Mouse (Mus musculus): ENCODE measurements around the gene Relt. TPM values are rescaled to one million over a fixed set of nuclear protein-coding genes. Genes with fewer than 3 reads are reported as not detected.
A peak's percentile ranks its signal among the peaks of the same experiment; 100 is the strongest.

Gene Relt
- polyA plus RNA-seq, 1 experiment from 2014 or later = 2.1 TPM

- Histone ChIP-seq H3K9me3 (replicated peaks; ENCODE audit: low read length) (no peaks in the 10 kb centered on the region), H3K4me1 (replicated peaks; ENCODE audit: insufficient read depth, low read length) (peaks cover 3% of the 10 kb centered on the region; the same call in 1 of the 2 replicates), H3K27me3 (ENCODE audit: insufficient read depth, low read length) (no peaks in the 10 kb centered on the region), H3K27ac (no peak overlapping the region), H3K36me3 (ENCODE audit: insufficient read depth, low read length) (peaks cover 83% of the 10 kb centered on the region), H3K4me3 (replicated peaks; ENCODE audit: low read depth, low read length) (no peak overlapping the region), H3K9ac (ENCODE audit: low read depth, low read length) (no peak overlapping the region), H3K4me2 (ENCODE audit: low read length) (no peak overlapping the region)
- TF ChIP-seq CTCF (IDR thresholded peaks at IDR 0.05; ENCODE audit: low read depth) = peak; percentile 68
- DNase-seq (ENCODE audit: low spot score) = peak; percentile 87
- ATAC-seq (replicated peaks; ENCODE audit: low FRiP score, low read depth) = 0 out of 2 replicates have a peak, but pooled peaks have one; percentile 34
- WGBS = 27% methylated on average over 20 of the region's 20 CpGs
Measured at GRCm38 (mm10) chr7:100879595-100879994, 16.3 kb upstream of the Relt start.

DNA sequence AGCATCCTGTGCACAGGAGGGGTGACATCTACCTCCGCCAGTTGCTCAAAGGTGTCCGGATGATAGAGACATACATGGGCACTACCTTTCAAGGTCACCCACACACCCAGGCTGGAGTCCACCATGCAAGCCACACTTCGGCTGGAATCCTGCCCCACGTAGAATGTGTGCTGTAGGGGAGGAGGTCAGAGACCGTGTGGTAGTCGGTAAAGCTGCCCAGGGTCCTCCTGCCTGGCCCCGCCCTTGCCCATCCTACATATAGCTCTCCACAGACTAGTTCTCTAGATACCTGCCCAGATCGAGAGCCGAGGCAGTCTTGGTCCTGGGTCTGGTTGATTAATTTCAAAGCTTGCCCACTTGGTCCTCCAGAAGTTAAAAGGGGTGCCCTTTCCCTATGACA lies 13.5 kb upstream of the Relt start:
- Histone ChIP-seq H3K4me1 (replicated peaks; ENCODE audit: insufficient read depth, low read length) (peaks cover 3% of the 10 kb centered on the region; the same call in 1 of the 2 replicates), H3K27me3 (ENCODE audit: insufficient read depth, low read length) (no peaks in the 10 kb centered on the region), H3K27ac (no peak overlapping the region), H3K9me3 (replicated peaks; ENCODE audit: low read length) (no peaks in the 10 kb centered on the region), H3K4me3 (replicated peaks; ENCODE audit: low read depth, low read length) (no peak overlapping the region), H3K36me3 (ENCODE audit: insufficient read depth, low read length) (peaks cover 71% of the 10 kb centered on the region), H3K9ac (ENCODE audit: low read depth, low read length) (no peak overlapping the region), H3K4me2 (ENCODE audit: low read length) (no peak overlapping the region)
- TF ChIP-seq CTCF (IDR thresholded peaks at IDR 0.05; ENCODE audit: low read depth) = no peak
- ATAC-seq (replicated peaks; ENCODE audit: low FRiP score, low read depth) (no peak), DNase-seq (ENCODE audit: low spot score) (no peak)
- whole genome bisulfite sequencing = 89% methylated on average over 9 of the region's 9 CpGs

GRCm38 (mm10) chr7:100876293-100876692 lies 13.0 kb upstream of the Relt start:
- no peak overlapping the region for H3K4me3 ChIP-seq (replicated peaks; ENCODE audit: low read depth, low read length)
- TF ChIP-seq CTCF (IDR thresholded peaks at IDR 0.05; ENCODE audit: low read depth) = no peak
- H3K27me3 ChIP-seq (ENCODE audit: insufficient read depth, low read length) = no peaks in the 10 kb centered on the region
- no peak overlapping the region for H3K4me2 ChIP-seq (ENCODE audit: low read length)
- peaks cover 3% of the 10 kb centered on the region; the same call in 1 of the 2 replicates for H3K4me1 ChIP-seq (replicated peaks; ENCODE audit: insufficient read depth, low read length)
- H3K27ac ChIP-seq = peak overlapping the region; percentile 54; the same call in 1 of the 2 replicates
- no peak overlapping the region for H3K9ac ChIP-seq (ENCODE audit: low read depth, low read length)
- no peak for DNase-seq (ENCODE audit: low spot score)
- WGBS = 81% methylated on average over 13 of the region's 13 CpGs
- no peaks in the 10 kb centered on the region for H3K9me3 ChIP-seq (replicated peaks; ENCODE audit: low read length)
- peaks cover 66% of the 10 kb centered on the region for H3K36me3 ChIP-seq (ENCODE audit: insufficient read depth, low read length)
- no peak; the same call in 1 of the 2 replicates for ATAC-seq (replicated peaks; ENCODE audit: low FRiP score, low read depth)

GRCm38 (mm10) chr7:100875822-100876221 lies 12.6 kb upstream of the Relt start:
- no peak overlapping the region for H3K4me3 ChIP-seq (replicated peaks; ENCODE audit: low read depth, low read length)
- no peak for TF ChIP-seq CTCF (IDR thresholded peaks at IDR 0.05; ENCODE audit: low read depth)
- no peaks in the 10 kb centered on the region for H3K27me3 ChIP-seq (ENCODE audit: insufficient read depth, low read length)
- H3K9me3 ChIP-seq (replicated peaks; ENCODE audit: low read length) = no peaks in the 10 kb centered on the region
- H3K4me2 ChIP-seq (ENCODE audit: low read length) = no peak overlapping the region
- no peak for ATAC-seq (replicated peaks; ENCODE audit: low FRiP score, low read depth)
- peaks cover 3% of the 10 kb centered on the region; the same call in 1 of the 2 replicates for H3K4me1 ChIP-seq (replicated peaks; ENCODE audit: insufficient read depth, low read length)
- DNase-seq (ENCODE audit: low spot score) = no peak
- H3K9ac ChIP-seq (ENCODE audit: low read depth, low read length) = no peak overlapping the region
- peaks cover 62% of the 10 kb centered on the region for H3K36me3 ChIP-seq (ENCODE audit: insufficient read depth, low read length)
- H3K27ac ChIP-seq = peak overlapping the region; percentile 57; the same call in 1 of the 2 replicates
- 50% methylated on average over 1 of the region's 1 CpGs for WGBS

DNA sequence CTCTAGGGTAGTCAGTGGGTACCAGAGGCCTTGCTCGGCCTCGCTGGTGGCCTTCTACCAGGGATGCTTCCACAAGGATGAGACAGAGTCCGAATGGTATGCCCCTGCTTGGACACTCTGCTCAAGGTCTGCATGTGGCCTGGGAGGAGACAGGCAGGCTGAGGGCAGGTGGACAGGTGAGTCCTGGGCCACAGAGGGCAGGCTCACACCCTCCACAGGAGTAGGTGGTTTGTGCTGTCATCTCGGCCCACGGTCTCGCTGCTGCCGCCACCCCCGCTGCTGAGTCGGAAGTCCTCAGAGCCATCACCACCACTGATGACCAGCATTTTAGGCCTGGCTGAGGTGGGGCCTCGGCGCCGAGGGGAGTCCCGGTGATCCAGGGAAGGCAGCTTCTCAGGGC lies 10.0 kb upstream of the Relt start:
- no peak for DNase-seq (ENCODE audit: low spot score)
- ATAC-seq (replicated peaks; ENCODE audit: low FRiP score, low read depth) = no peak
- TF ChIP-seq CTCF (IDR thresholded peaks at IDR 0.05; ENCODE audit: low read depth) = no peak
- H3K4me1 ChIP-seq (replicated peaks; ENCODE audit: insufficient read depth, low read length) = peaks cover 3% of the 10 kb centered on the region; the same call in 1 of the 2 replicates
- 89% methylated on average over 13 of the region's 13 CpGs for WGBS
- H3K27ac ChIP-seq = no peak overlapping the region
- no peaks in the 10 kb centered on the region for H3K27me3 ChIP-seq (ENCODE audit: insufficient read depth, low read length)
- H3K36me3 ChIP-seq (ENCODE audit: insufficient read depth, low read length) = peaks cover 37% of the 10 kb centered on the region
- no peak overlapping the region for H3K4me3 ChIP-seq (replicated peaks; ENCODE audit: low read depth, low read length)
- no peak overlapping the region for H3K9ac ChIP-seq (ENCODE audit: low read depth, low read length)
- no peaks in the 10 kb centered on the region for H3K9me3 ChIP-seq (replicated peaks; ENCODE audit: low read length)
- no peak overlapping the region for H3K4me2 ChIP-seq (ENCODE audit: low read length)

DNA sequence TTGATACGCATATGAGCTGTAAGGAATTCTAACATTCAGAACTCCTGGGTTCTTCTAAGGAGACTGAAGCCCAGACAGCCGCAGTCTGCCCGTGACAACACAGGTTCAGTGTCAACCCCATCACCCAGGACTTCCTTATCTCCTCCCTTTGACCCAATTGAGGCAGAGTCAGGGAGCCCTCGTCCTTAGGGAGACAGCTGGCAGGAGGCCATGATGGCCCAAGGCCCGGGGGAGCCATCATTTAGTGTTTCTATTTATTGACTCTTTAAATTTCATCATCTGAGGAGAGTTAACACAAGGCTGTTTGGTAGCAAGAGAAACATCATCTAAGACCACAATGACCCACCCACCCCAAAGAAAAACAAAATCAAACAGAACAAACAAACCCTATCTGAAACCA lies 8.6 kb upstream of the Relt start:
- Histone ChIP-seq H3K27ac (no peak overlapping the region), H3K4me1 (replicated peaks; ENCODE audit: insufficient read depth, low read length) (peaks cover 3% of the 10 kb centered on the region; the same call in 1 of the 2 replicates), H3K27me3 (ENCODE audit: insufficient read depth, low read length) (no peaks in the 10 kb centered on the region), H3K9me3 (replicated peaks; ENCODE audit: low read length) (no peaks in the 10 kb centered on the region), H3K9ac (ENCODE audit: low read depth, low read length) (no peak overlapping the region), H3K4me2 (ENCODE audit: low read length) (no peak overlapping the region), H3K36me3 (ENCODE audit: insufficient read depth, low read length) (peaks cover 24% of the 10 kb centered on the region), H3K4me3 (replicated peaks; ENCODE audit: low read depth, low read length) (no peak overlapping the region)
- DNase-seq (ENCODE audit: low spot score) (no peak), ATAC-seq (replicated peaks; ENCODE audit: low FRiP score, low read depth) (no peak)
- no peak for TF ChIP-seq CTCF (IDR thresholded peaks at IDR 0.05; ENCODE audit: low read depth)
- WGBS = 59% methylated on average over 5 of the region's 5 CpGs

- TF ChIP-seq CTCF (IDR thresholded peaks at IDR 0.05; ENCODE audit: low read depth) = no peak
- whole genome bisulfite sequencing = 83% methylated on average over 4 of the region's 4 CpGs
Measured at GRCm38 (mm10) chr7:100871355-100871754, 8.1 kb upstream of the Relt start.

More at GRCm38 (mm10) chr7:100871355-100871754, 8.1 kb upstream of the Relt start:
- H3K27me3 ChIP-seq (ENCODE audit: insufficient read depth, low read length) = no peaks in the 10 kb centered on the region
- H3K4me3 ChIP-seq (replicated peaks; ENCODE audit: low read depth, low read length) = no peak overlapping the region
- peaks cover 3% of the 10 kb centered on the region; the same call in 1 of the 2 replicates for H3K4me1 ChIP-seq (replicated peaks; ENCODE audit: insufficient read depth, low read length)
- no peak overlapping the region for H3K9ac ChIP-seq (ENCODE audit: low read depth, low read length)
- peaks cover 18% of the 10 kb centered on the region for H3K36me3 ChIP-seq (ENCODE audit: insufficient read depth, low read length)
- no peak overlapping the region for H3K4me2 ChIP-seq (ENCODE audit: low read length)
- no peak overlapping the region for H3K27ac ChIP-seq
- H3K9me3 ChIP-seq (replicated peaks; ENCODE audit: low read length) = no peaks in the 10 kb centered on the region
- DNase-seq (ENCODE audit: low spot score) (no peak), ATAC-seq (replicated peaks; ENCODE audit: low FRiP score, low read depth) (no peak)
